Mouse (Mus musculus): ENCODE measurements around the gene Mybpc1. TPM values are rescaled to one million over a fixed set of nuclear protein-coding genes. Genes with fewer than 3 reads are reported as not detected.

Gene Mybpc1
- 0.33 and 0.67 TPM in 2 replicates for polyA plus RNA-seq (2014; fragmentation: Nextera tagmentation; extraction: Ambion mirVana)

- no peak within 1 kb of the TSS for H3K9ac ChIP-seq (replicated peaks; ENCODE audit: low read depth, low read length)
- H3K4me2 ChIP-seq (replicated peaks; ENCODE audit: low read depth, low read length): no peak within 1 kb of the TSS
- ATAC-seq (ENCODE audit: insufficient number of reproducible peaks, insufficient read depth, low FRiP score, low read depth): no peak
- no peaks in the 10 kb centered on the region for H3K9me3 ChIP-seq (ENCODE audit: control insufficient read depth, low read depth, low read length)
- no peak within 1 kb of the TSS for H3K27ac ChIP-seq (ENCODE audit: low read length)
- H3K4me3 ChIP-seq (ENCODE audit: low read depth, low read length): no peak within 1 kb of the TSS
- H3K36me3 ChIP-seq (ENCODE audit: control insufficient read depth, insufficient read depth, low read length): no peaks in the 10 kb centered on the region
- no peaks in the 10 kb centered on the region for H3K4me1 ChIP-seq (ENCODE audit: control insufficient read depth, insufficient read depth, low read length)
- 15% methylated on average over 16 of the region's 16 CpGs for whole genome bisulfite sequencing
- no peaks in the 10 kb centered on the region for H3K27me3 ChIP-seq (ENCODE audit: control insufficient read depth, insufficient read depth, low read length)
Observed at GRCm38 (mm10) chr10:88604943-88605342, at the start of gene Mybpc1. Gene Mybpc1, minus strand, starts transcription at chr10:88605152.

GRCm38 (mm10) chr10:88645448-88645847 lies 40.5 kb upstream of the Mybpc1 start:
- Histone ChIP-seq H3K9ac (replicated peaks; ENCODE audit: low read depth, low read length) (no peak overlapping the region), H3K9me3 (ENCODE audit: control insufficient read depth, low read depth, low read length) (no peaks in the 10 kb centered on the region), H3K27me3 (ENCODE audit: control insufficient read depth, insufficient read depth, low read length) (no peaks in the 10 kb centered on the region), H3K27ac (ENCODE audit: low read length) (no peak overlapping the region), H3K36me3 (ENCODE audit: control insufficient read depth, insufficient read depth, low read length) (no peaks in the 10 kb centered on the region), H3K4me1 (ENCODE audit: control insufficient read depth, insufficient read depth, low read length) (no peaks in the 10 kb centered on the region), H3K4me2 (replicated peaks; ENCODE audit: low read depth, low read length) (no peak overlapping the region), H3K4me3 (ENCODE audit: low read depth, low read length) (no peak overlapping the region)
- no peak for ATAC-seq (ENCODE audit: insufficient number of reproducible peaks, insufficient read depth, low FRiP score, low read depth)
- WGBS: 53% methylated on average over 5 of the region's 5 CpGs

- no peak for ATAC-seq (ENCODE audit: insufficient number of reproducible peaks, insufficient read depth, low FRiP score, low read depth)
- Histone ChIP-seq H3K4me1 (ENCODE audit: control insufficient read depth, insufficient read depth, low read length) (no peaks in the 10 kb centered on the region), H3K9me3 (ENCODE audit: control insufficient read depth, low read depth, low read length) (no peaks in the 10 kb centered on the region), H3K4me3 (ENCODE audit: low read depth, low read length) (no peak overlapping the region), H3K9ac (replicated peaks; ENCODE audit: low read depth, low read length) (no peak overlapping the region), H3K36me3 (ENCODE audit: control insufficient read depth, insufficient read depth, low read length) (no peaks in the 10 kb centered on the region), H3K27me3 (ENCODE audit: control insufficient read depth, insufficient read depth, low read length) (no peaks in the 10 kb centered on the region), H3K4me2 (replicated peaks; ENCODE audit: low read depth, low read length) (no peak overlapping the region), H3K27ac (ENCODE audit: low read length) (no peak overlapping the region)
- 51% methylated on average over 10 of the region's 10 CpGs for WGBS
Observed at GRCm38 (mm10) chr10:88631330-88631953, 26.5 kb upstream of the Mybpc1 start.

DNA sequence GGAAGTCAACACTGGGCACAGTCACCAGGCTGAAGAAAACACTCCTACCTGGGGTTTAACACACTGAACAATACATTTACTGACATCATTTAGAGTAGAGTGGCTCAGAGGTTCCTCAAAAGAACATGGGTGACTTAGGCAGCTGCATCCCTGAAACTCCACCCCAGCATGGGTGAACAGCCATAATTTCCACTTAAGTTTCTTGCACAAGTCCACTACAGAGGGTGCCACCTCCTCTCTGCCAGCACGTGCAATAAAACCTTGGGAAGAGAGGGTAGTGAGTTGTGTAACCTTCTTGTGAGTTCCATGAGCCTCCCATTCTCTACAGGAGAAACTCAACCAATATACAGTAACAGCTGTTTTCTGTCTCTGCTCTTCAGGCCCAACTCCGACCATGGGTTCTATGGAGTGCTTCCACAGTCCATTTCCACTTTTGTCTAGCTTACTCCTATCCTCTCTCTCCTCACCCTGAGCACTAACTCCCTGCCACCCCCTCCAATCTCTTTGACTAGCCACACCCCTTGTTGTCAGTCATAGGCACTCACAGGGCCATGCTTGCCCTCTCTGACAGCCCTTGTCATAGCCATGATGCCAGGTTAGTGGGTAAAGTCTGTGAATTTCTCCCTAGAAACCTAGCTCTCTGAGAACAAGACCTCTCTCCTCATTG lies 25.8 kb upstream of the Mybpc1 start:
- Histone ChIP-seq H3K4me3 (ENCODE audit: low read depth, low read length) (no peak overlapping the region), H3K9ac (replicated peaks; ENCODE audit: low read depth, low read length) (no peak overlapping the region), H3K27ac (ENCODE audit: low read length) (no peak overlapping the region), H3K9me3 (ENCODE audit: control insufficient read depth, low read depth, low read length) (no peaks in the 10 kb centered on the region), H3K27me3 (ENCODE audit: control insufficient read depth, insufficient read depth, low read length) (no peaks in the 10 kb centered on the region), H3K4me2 (replicated peaks; ENCODE audit: low read depth, low read length) (no peak overlapping the region), H3K36me3 (ENCODE audit: control insufficient read depth, insufficient read depth, low read length) (no peaks in the 10 kb centered on the region), H3K4me1 (ENCODE audit: control insufficient read depth, insufficient read depth, low read length) (no peaks in the 10 kb centered on the region)
- 78% methylated on average over 2 of the region's 2 CpGs for WGBS
- no peak for ATAC-seq (ENCODE audit: insufficient number of reproducible peaks, insufficient read depth, low FRiP score, low read depth)

- Histone ChIP-seq H3K27ac (ENCODE audit: low read length) (no peak overlapping the region), H3K4me3 (ENCODE audit: low read depth, low read length) (no peak overlapping the region), H3K27me3 (ENCODE audit: control insufficient read depth, insufficient read depth, low read length) (no peaks in the 10 kb centered on the region), H3K4me2 (replicated peaks; ENCODE audit: low read depth, low read length) (no peak overlapping the region), H3K4me1 (ENCODE audit: control insufficient read depth, insufficient read depth, low read length) (no peaks in the 10 kb centered on the region), H3K9me3 (ENCODE audit: control insufficient read depth, low read depth, low read length) (no peaks in the 10 kb centered on the region), H3K36me3 (ENCODE audit: control insufficient read depth, insufficient read depth, low read length) (no peaks in the 10 kb centered on the region), H3K9ac (replicated peaks; ENCODE audit: low read depth, low read length) (no peak overlapping the region)
- 72% methylated on average over 4 of the region's 4 CpGs for whole genome bisulfite sequencing
- no peak for ATAC-seq (ENCODE audit: insufficient number of reproducible peaks, insufficient read depth, low FRiP score, low read depth)
Observed at GRCm38 (mm10) chr10:88627052-88627451, 22.1 kb upstream of the Mybpc1 start.

GRCm38 (mm10) chr10:88626176-88626575 lies 21.2 kb upstream of the Mybpc1 start:
- WGBS: 76% methylated on average over 3 of the region's 3 CpGs

DNA sequence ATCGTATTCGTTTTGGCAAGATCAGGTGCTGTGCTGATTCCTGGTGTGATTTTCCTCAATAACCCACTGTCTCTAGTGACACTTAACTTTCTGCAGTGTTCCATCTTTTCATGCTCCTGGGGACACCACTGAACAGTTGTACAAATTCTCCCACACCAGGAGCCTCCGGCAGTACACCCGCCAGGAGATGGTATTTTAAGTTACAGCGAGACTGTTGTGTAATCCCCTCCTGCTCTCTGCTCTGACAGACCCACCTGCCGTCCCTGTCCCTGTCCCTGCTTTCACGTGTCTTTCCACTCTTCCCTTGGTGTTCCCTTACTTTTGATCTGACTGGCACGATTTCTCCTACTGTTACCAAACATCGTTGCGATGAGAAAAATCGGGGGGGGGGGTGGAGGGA lies 19.3 kb upstream of the Mybpc1 start:
- no peaks in the 10 kb centered on the region for H3K9me3 ChIP-seq (ENCODE audit: control insufficient read depth, low read depth, low read length)
- H3K4me1 ChIP-seq (ENCODE audit: control insufficient read depth, insufficient read depth, low read length): no peaks in the 10 kb centered on the region
- 87% methylated on average over 11 of the region's 11 CpGs for WGBS
- no peak overlapping the region for H3K4me2 ChIP-seq (replicated peaks; ENCODE audit: low read depth, low read length)
- no peak for ATAC-seq (ENCODE audit: insufficient number of reproducible peaks, insufficient read depth, low FRiP score, low read depth)
- no peak overlapping the region for H3K4me3 ChIP-seq (ENCODE audit: low read depth, low read length)
- H3K27me3 ChIP-seq (ENCODE audit: control insufficient read depth, insufficient read depth, low read length): no peaks in the 10 kb centered on the region
- no peak overlapping the region for H3K9ac ChIP-seq (replicated peaks; ENCODE audit: low read depth, low read length)
- H3K36me3 ChIP-seq (ENCODE audit: control insufficient read depth, insufficient read depth, low read length): no peaks in the 10 kb centered on the region
- H3K27ac ChIP-seq (ENCODE audit: low read length): no peak overlapping the region

More at GRCm38 (mm10) chr10:88626176-88626575, 21.2 kb upstream of the Mybpc1 start:
- no peaks in the 10 kb centered on the region for H3K27me3 ChIP-seq (ENCODE audit: control insufficient read depth, insufficient read depth, low read length)
- H3K36me3 ChIP-seq (ENCODE audit: control insufficient read depth, insufficient read depth, low read length): no peaks in the 10 kb centered on the region
- H3K4me1 ChIP-seq (ENCODE audit: control insufficient read depth, insufficient read depth, low read length): no peaks in the 10 kb centered on the region
- H3K9me3 ChIP-seq (ENCODE audit: control insufficient read depth, low read depth, low read length): no peaks in the 10 kb centered on the region
- H3K4me2 ChIP-seq (replicated peaks; ENCODE audit: low read depth, low read length): no peak overlapping the region
- H3K4me3 ChIP-seq (ENCODE audit: low read depth, low read length): no peak overlapping the region
- H3K9ac ChIP-seq (replicated peaks; ENCODE audit: low read depth, low read length): no peak overlapping the region
- no peak overlapping the region for H3K27ac ChIP-seq (ENCODE audit: low read length)
- ATAC-seq (ENCODE audit: insufficient number of reproducible peaks, insufficient read depth, low FRiP score, low read depth): no peak

DNA sequence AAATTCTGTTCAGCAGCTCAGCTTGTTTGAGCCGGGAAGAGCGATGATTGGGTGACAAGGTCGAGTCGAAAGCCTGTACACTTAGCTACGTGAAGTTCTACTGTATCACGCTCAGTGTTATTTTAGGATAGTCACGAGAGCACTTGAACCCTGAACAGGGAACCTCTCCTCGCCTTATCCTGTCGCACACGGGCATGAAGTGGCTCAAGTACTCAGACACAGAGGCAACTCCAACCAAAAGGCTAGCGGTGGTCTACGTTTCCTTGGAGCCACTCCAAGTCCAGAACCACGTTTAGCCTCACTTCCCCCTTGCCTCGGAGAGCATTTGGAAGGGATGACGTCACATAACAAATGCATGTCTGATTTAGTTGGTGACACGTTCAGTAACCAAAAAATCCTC lies 17.7 kb upstream of the Mybpc1 start:
- Histone ChIP-seq H3K4me3 (ENCODE audit: low read depth, low read length) (no peak overlapping the region), H3K4me1 (ENCODE audit: control insufficient read depth, insufficient read depth, low read length) (no peaks in the 10 kb centered on the region), H3K36me3 (ENCODE audit: control insufficient read depth, insufficient read depth, low read length) (no peaks in the 10 kb centered on the region), H3K9ac (replicated peaks; ENCODE audit: low read depth, low read length) (no peak overlapping the region), H3K27me3 (ENCODE audit: control insufficient read depth, insufficient read depth, low read length) (no peaks in the 10 kb centered on the region), H3K27ac (ENCODE audit: low read length) (no peak overlapping the region), H3K4me2 (replicated peaks; ENCODE audit: low read depth, low read length) (no peak overlapping the region), H3K9me3 (ENCODE audit: control insufficient read depth, low read depth, low read length) (no peaks in the 10 kb centered on the region)
- ATAC-seq (ENCODE audit: insufficient number of reproducible peaks, insufficient read depth, low FRiP score, low read depth): no peak
- 78% methylated on average over 16 of the region's 16 CpGs for whole genome bisulfite sequencing

Measured in stomach, embryonic 14.5 days (tissue).